Mouse (Mus musculus): ENCODE data around the gene Rexo5. TPM values are rescaled to one million over a fixed set of nuclear protein-coding genes. Genes with fewer than 3 reads are reported as not detected.

Gene Rexo5
- 14.9 TPM for polyA plus RNA-seq (2014; fragmentation: Illumina TruSeq; extraction: RNeasy Lipid Tissue Mini Kit (QIAGEN cat#74804); ENCODE audit: low read depth, low replicate concordance)

GRCm38 (mm10) chr7:119793586-119794250 lies at the start of gene Rexo5, which contains the start of gene Eri2:
Rexo5 (plus strand) TSS chr7:119794006.
Eri2 (minus strand) TSS chr7:119794058.

GRCm38 (mm10) chr7:119760527-119760951 lies 33.3 kb upstream of the Rexo5 start, which contains the start of gene Acsm3:
Acsm3 (plus strand) TSS chr7:119760923.

GRCm38 (mm10) chr7:119895639-119896512 lies 102.1 kb downstream of the Rexo5 start, which contains the start of the genes Lyrm1 and Dcun1d3:
Lyrm1 (plus strand) TSS chr7:119895861.
Dcun1d3 (minus strand) TSS chr7:119896298.

Other genes with a start within 250 kb of the Rexo5 start
- gene Acsm2, start 239.7 kb upstream of the Rexo5 start, polyA plus RNA-seq (2014; fragmentation: Illumina TruSeq; extraction: RNeasy Lipid Tissue Mini Kit (QIAGEN cat#74804); ENCODE audit: low read depth, low replicate concordance): not detected
- gene Acsm1, start 187.0 kb upstream of the Rexo5 start, polyA plus RNA-seq (2014; fragmentation: Illumina TruSeq; extraction: RNeasy Lipid Tissue Mini Kit (QIAGEN cat#74804); ENCODE audit: low read depth, low replicate concordance): not detected
- not detected for gene Acsm4, start 104.0 kb upstream of the Rexo5 start, polyA plus RNA-seq (2014; fragmentation: Illumina TruSeq; extraction: RNeasy Lipid Tissue Mini Kit (QIAGEN cat#74804); ENCODE audit: low read depth, low replicate concordance)
- gene Thumpd1, start 73.2 kb upstream of the Rexo5 start, polyA plus RNA-seq (2014; fragmentation: Illumina TruSeq; extraction: RNeasy Lipid Tissue Mini Kit (QIAGEN cat#74804); ENCODE audit: low read depth, low replicate concordance): 66.9 TPM
- gene Acsm3, start 33.1 kb upstream of the Rexo5 start, polyA plus RNA-seq (2014; fragmentation: Illumina TruSeq; extraction: RNeasy Lipid Tissue Mini Kit (QIAGEN cat#74804); ENCODE audit: low read depth, low replicate concordance): 137 TPM
- 24.7 TPM for gene Eri2, start 52 bp downstream of the Rexo5 start, polyA plus RNA-seq (2014; fragmentation: Illumina TruSeq; extraction: RNeasy Lipid Tissue Mini Kit (QIAGEN cat#74804); ENCODE audit: low read depth, low replicate concordance)
- gene Lyrm1, start 101.9 kb downstream of the Rexo5 start, polyA plus RNA-seq (2014; fragmentation: Illumina TruSeq; extraction: RNeasy Lipid Tissue Mini Kit (QIAGEN cat#74804); ENCODE audit: low read depth, low replicate concordance): 15.5 TPM
- 24.4 TPM for gene Dcun1d3, start 102.3 kb downstream of the Rexo5 start, polyA plus RNA-seq (2014; fragmentation: Illumina TruSeq; extraction: RNeasy Lipid Tissue Mini Kit (QIAGEN cat#74804); ENCODE audit: low read depth, low replicate concordance)

Data from adrenal gland, adult 10 weeks (tissue).